Mouse (Mus musculus) cerebellum, adult 2 months (tissue): ENCODE results near the gene Ctsa. TPM values are rescaled to one million over a fixed set of nuclear protein-coding genes. Genes with fewer than 3 reads are reported as not detected.
"Not testable (repeated sequence)": the region's sequence is repeated elsewhere in the genome, so short reads cannot be mapped to it uniquely, and the experiment has no call there.

Experiments
- DNase-seq, 2 experiments: peaks; one replicate each; pipeline ENCODE4 v3.0.0; 2021
- H3K27ac ChIP-seq: fragments of 200-500 bp; 2 replicates; pipeline ENCODE4 v1.5.1; 2012; ENCODE audit warnings: low read length, control low read depth, inconsistent platforms; ENCODE audit not compliant: insufficient read depth
- H3K27me3 ChIP-seq: fragments of 200-500 bp; 2 replicates; pipeline ENCODE4 v1.6.1; 2012; ENCODE audit warnings: inconsistent platforms, mild to moderate bottlenecking, low read length, moderate library complexity; ENCODE audit not compliant: control insufficient read depth, insufficient read depth
- H3K4me1 ChIP-seq: fragments of 200-500 bp; 2 replicates; pipeline ENCODE4 v1.6.1; 2011; ENCODE audit warnings: low read length; ENCODE audit not compliant: control insufficient read depth, insufficient read depth
- H3K4me3 ChIP-seq: fragments of 200-500 bp; replicated peaks from 2 replicates; pipeline ENCODE3; 2011; ENCODE audit warnings: mild to moderate bottlenecking, low read depth, low read length, control low read depth; ENCODE audit not compliant: insufficient read depth
- CTCF ChIP-seq: fragments of 200-500 bp; IDR thresholded peaks from 2 replicates; pipeline ENCODE4 v1.5.1; 2011; ENCODE audit warnings: low read depth, mild to moderate bottlenecking, control low read depth, low read length, moderate library complexity, borderline replicate concordance; ENCODE audit not compliant: insufficient read depth
- POLR2A ChIP-seq: fragments of 200-500 bp; IDR thresholded peaks from 2 replicates; pipeline ENCODE4 v1.6.1; 2011; ENCODE audit warnings: low read length, control low read depth, borderline replicate concordance; ENCODE audit not compliant: insufficient read depth
- WGBS: fragments of 180-500 bp; shearing (Covaris S2); methylation state at CpG from one replicate; pipeline ENCODE4 v1.1.7; 2018; 5-methylcytosine and 5-hydroxymethylcytosine counted together
- polyA plus RNA-seq: library from polyadenylated mRNA; depleted of rRNA; stranded (reverse); fragments of >200 nt; gene quantifications from 2 replicates; pipeline ENCODE4 v1.2.3, GENCODE M21; 2012

Gene Ctsa
- polyA plus RNA-seq, 1 experiment, result 177 TPM

DNA sequence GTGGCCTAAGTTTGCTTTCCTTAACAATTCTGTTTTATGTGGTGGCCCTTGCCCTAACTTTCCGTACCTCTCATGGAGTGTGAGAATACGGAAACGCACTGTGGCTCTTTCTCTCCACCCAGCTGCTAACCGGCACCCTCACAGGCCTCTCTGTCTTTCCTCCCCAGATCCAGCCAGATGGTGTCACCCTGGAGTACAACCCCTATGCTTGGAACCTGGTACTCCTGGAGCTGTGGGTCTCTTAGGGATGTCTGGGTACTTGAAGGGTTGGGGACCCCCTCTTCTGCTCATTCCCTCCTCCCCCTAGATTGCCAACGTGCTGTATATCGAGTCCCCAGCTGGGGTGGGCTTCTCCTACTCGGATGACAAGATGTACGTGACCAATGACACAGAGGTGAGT is 1.9 kb downstream of the Ctsa start:
- Histone ChIP-seq H3K27ac (no peak overlapping the region), H3K4me3 (peak overlapping the region; percentile 84), H3K27me3 (no peaks in the 10 kb centered on the region), H3K4me1 (peaks cover 3% of the 10 kb centered on the region; the same call in 1 of the 2 replicates)
- WGBS, result 20% methylated on average over 8 of the region's 8 CpGs
- peak in 1 of 2 experiments; percentile 47 for DNase-seq
- TF ChIP-seq CTCF (no peak), POLR2A (no peak)

DNA sequence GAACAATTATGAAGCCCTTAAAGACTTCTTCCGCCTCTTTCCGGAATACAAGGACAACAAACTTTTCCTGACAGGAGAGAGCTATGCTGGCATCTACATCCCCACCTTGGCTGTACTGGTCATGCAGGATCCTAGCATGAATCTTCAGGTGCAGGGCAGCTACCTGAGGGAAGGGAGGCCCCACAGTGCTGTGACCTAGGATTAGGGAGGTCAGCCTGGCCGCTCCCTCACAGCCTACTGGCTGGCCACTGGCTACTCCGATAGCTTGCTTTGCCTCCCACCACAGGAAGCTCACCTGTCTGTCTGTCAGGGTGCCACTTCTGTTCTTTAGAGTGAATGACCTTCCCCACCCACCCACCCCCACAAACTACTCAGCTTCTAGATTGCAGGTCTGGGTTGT is 2.5 kb downstream of the Ctsa start:
- DNase-seq, result no peak
- Histone ChIP-seq H3K4me3 (peak overlapping the region; percentile 84), H3K27me3 (no peaks in the 10 kb centered on the region), H3K4me1 (peaks cover 3% of the 10 kb centered on the region; the same call in 1 of the 2 replicates), H3K27ac (no peak overlapping the region)
- TF ChIP-seq POLR2A, result no peak
- no peak for TF ChIP-seq CTCF
- WGBS, result 81% methylated on average over 4 of the region's 4 CpGs

DNA sequence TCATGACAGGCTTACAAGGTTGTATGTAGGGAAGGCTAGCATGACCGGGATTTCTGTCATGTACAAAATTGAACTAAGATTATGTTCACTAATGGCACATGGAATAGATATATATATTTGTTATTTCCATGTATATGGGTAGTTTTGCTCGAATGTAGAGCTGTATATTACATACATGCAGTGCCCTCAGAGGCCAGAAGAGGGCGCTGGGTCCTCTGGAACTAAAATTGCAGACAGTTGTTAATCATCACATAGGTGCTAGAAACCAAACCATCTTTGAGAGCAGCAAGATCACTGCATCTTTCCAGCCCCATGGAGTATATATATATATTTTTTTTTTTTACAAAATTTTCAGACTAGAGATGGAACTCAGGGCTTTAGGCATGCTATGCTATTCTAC is 13.1 kb downstream of the Ctsa start:
- TF ChIP-seq POLR2A (no peak), CTCF (no peak)
- no peak for DNase-seq
- 60% methylated on average over 3 of the region's 3 CpGs for WGBS
- Histone ChIP-seq H3K27ac (no peak overlapping the region), H3K4me1 (no peaks in the 10 kb centered on the region), H3K4me3 (no peak overlapping the region), H3K27me3 (no peaks in the 10 kb centered on the region)

DNA sequence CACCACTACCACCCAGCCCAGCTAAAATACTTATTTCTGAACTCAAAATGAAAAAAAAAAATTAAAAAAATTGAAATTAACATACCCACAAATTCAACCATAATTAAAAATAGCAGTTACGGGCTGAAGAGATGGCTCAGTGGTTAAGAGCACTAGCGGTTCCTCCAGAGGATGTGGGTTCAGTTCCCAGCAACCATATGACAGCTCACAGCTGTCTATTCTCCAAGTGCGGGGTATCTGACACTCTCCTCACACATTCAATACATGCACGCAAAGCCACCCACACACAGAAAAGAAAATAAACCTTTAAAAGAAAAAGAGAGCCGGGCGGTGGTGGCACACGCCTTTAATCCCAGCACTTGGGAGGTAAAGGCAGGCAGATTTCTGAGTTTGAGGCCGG is 17.4 kb downstream of the Ctsa start:
- Histone ChIP-seq H3K4me1 (no peaks in the 10 kb centered on the region), H3K27ac (no peak overlapping the region), H3K4me3 (no peak overlapping the region), H3K27me3 (no peaks in the 10 kb centered on the region)
- TF ChIP-seq POLR2A (no peak), CTCF (no peak)
- WGBS, result 91% methylated on average over 8 of the region's 8 CpGs
- no peak for DNase-seq

DNA sequence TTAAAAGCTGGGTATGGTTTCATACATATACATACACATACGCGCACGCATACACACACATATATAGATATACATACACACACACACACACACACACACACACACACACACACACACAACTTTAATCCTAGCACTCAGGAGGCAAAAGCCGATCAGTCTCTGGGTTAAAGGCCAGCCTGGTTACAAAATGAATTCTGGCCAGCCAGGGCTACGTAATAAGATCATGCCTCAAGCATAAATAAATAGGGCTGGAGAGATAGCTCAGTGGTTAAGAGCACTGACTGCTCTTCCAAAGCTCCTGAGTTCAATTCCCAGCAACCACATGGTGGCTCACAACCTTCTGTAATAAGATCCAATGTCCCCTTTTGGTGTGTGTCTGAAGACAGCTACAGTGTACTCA is 22.9 kb downstream of the Ctsa start:
- not testable (repeated sequence) for H3K27ac ChIP-seq, DNase-seq, H3K27me3 ChIP-seq, H3K4me1 ChIP-seq, H3K4me3 ChIP-seq
- 91% methylated on average over 5 of the region's 5 CpGs for WGBS

DNA sequence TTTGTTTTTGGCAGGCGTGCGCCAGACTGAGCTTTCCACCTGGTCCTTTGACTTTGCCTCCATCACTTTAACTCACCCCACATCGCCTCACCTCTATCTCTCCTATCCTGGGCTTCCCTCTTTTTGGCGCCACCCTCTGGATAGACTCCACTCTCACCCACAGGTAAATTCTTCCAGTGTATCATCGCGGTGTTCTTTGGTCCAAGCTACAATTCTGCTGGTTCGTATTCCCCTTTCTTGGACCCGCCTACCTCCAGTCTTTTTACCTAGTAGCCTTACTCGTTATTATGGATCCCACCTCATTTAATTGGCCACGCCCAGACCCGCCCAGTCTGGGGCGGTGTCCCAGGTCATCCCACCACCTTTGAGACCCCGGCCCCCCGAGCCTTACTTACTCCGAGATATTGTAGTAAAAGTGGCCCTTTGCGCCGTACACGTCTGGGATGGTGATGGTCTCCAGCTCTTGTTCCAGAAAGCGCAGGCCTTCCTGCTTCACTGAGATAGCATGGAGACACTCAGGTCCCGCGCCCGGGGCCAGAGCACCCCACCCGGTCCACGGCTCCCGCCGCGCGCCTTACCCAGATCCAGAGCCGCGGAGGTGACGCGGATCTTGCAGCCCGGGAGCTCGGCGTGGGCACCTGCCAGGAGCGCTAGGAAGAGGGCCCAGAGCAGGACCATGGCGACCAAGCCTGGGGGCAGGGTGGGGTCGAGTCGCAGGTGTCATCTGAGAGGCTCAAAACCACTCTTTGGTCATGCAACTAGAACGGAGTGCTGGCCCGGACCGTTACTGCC is 23.8 kb downstream of the Ctsa start:
- H3K4me1 ChIP-seq, result no peaks in the 10 kb centered on the region
- peak; percentile 37 to 44 for DNase-seq
- peak; percentile 22; the same call in 1 of the 2 replicates for TF ChIP-seq CTCF
- no peak for TF ChIP-seq POLR2A
- H3K27ac ChIP-seq, result no peak overlapping the region
- H3K4me3 ChIP-seq, result peak overlapping the region; percentile 41
- no peaks in the 10 kb centered on the region for H3K27me3 ChIP-seq
- WGBS, result 2% methylated on average over 42 of the region's 42 CpGs

DNA sequence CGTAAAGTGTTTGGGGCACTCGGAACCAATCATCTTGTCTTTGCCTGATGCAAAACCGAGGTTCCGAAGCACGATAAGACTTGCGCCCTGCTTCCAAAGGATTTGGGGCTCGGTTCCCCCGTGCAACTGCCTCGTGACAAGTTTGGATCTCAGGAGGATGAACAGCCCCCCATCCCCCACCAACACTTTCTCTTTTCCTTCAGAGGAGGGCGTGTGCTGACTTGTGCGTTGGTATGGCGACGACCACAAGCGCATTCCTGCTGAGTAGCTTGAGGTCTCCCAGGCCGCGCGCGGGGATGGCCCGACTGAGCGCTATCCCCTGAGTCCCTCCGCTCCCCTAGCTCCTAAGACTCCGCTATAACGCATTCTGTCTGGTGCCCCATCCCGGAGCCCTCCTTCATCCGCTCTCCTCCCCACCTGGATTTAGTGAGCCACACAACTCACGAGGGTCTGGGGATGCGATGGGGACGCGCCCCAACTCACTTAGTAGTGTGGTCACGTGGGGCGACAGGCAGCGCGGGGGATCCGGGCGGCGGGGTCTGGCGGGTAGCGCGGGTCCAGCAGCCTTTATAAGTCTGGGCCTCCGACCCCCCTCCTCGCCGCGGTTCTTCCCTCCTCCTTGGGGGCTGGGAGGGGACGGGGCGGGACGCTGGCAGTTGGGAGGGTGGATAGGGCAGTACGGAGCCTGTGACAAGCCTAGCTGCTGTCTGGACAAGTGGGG is 24.6 kb downstream of the Ctsa start, which contains the start of gene Pltp:
Gene Pltp, minus strand, starts transcription at position 611 of the 721 bp plus-strand sequence.
- Histone ChIP-seq H3K27me3 (no peaks in the 10 kb centered on the region), H3K4me1 (no peaks in the 10 kb centered on the region; the same call in 1 of the 2 replicates), H3K27ac (no peak within 1 kb of the TSS), H3K4me3 (peak within 1 kb of the TSS; percentile 41)
- TF ChIP-seq CTCF, result no peak
- TF ChIP-seq POLR2A, result no peak
- DNase-seq, result peak in 1 of 2 experiments; percentile 42
- under 1% methylated on average over 47 of the region's 47 CpGs for WGBS
